In genomic region chr19:6418233-6418879, GRCm38 (mm10) we compare ENCODE assay signal across 8 mouse cellular contexts. TPM values are rescaled to one million over a fixed set of nuclear protein-coding genes. Genes with fewer than 3 reads are reported as not detected.
DNase-seq lines count a peak whose midpoint lies in the region; ATAC-seq lines count a peak whose summit lies in the region.

Gene Nrxn2 (plus strand): TSS chr19:6418731.

- ATAC-seq in granulocyte monocyte progenitor cell, adult 5-6 weeks (replicated peaks; ENCODE audit: poor library complexity, severe bottlenecking), result peak; percentile 70
- ATAC-seq in midbrain, embryonic 12.5 days (ENCODE audit: low FRiP score, low read depth), result peak; percentile 84

- peak within 1 kb of the TSS; percentile 68 for H3K4me3 ChIP-seq in embryonic facial prominence, embryonic 10.5 days
- H3K4me3 ChIP-seq in midbrain, embryonic 12.5 days, result peak within 1 kb of the TSS; percentile 70

- peak within 1 kb of the TSS; percentile 82 for H3K27ac ChIP-seq in embryonic facial prominence, embryonic 10.5 days (replicated peaks)
- H3K27ac ChIP-seq in midbrain, embryonic 12.5 days (replicated peaks), result peak within 1 kb of the TSS; percentile 87

- DNase-seq in urinary bladder, adult 18-20 months (ENCODE audit: low spot score in 2 of 2), result peak; percentile 60 to 68
- no peak for DNase-seq in urinary bladder, postnatal 10 days (ENCODE audit: low spot score)
- peak; percentile 90 for DNase-seq in embryonic facial prominence, embryonic 10.5 days (ENCODE audit: low spot score)
- peak; percentile 68 for DNase-seq in kidney, adult 11 months
- peak; percentile 97 for DNase-seq in left cerebral cortex, postnatal 4 days
- peak; percentile 79 for DNase-seq in skeletal muscle tissue, adult 2 months (ENCODE audit: low read depth, low spot score)

- intact Hi-C loops in left cerebral cortex, postnatal 4 days (cut with DNase I), result no loop called here

- H3K9ac ChIP-seq in midbrain, embryonic 12.5 days (replicated peaks), result peak within 1 kb of the TSS; percentile 90

- no peaks in the 10 kb centered on the region for H3K36me3 ChIP-seq in embryonic facial prominence, embryonic 10.5 days (replicated peaks)
- H3K36me3 ChIP-seq in midbrain, embryonic 12.5 days, result no peaks in the 10 kb centered on the region

- peaks cover 52% of the 10 kb centered on the region for H3K4me1 ChIP-seq in embryonic facial prominence, embryonic 10.5 days
- peaks cover 77% of the 10 kb centered on the region for H3K4me1 ChIP-seq in midbrain, embryonic 12.5 days

- under 1% methylated on average over 46 of the region's 46 CpGs for WGBS in embryonic facial prominence, embryonic 10.5 days
- WGBS in midbrain, embryonic 12.5 days, result under 1% methylated on average over 41 of the region's 46 CpGs

- H3K27me3 ChIP-seq in embryonic facial prominence, embryonic 10.5 days (replicated peaks; ENCODE audit: low read depth, poor library complexity, severe bottlenecking), result peaks cover 87% of the 10 kb centered on the region
- peaks cover 48% of the 10 kb centered on the region for H3K27me3 ChIP-seq in midbrain, embryonic 12.5 days

- no peaks in the 10 kb centered on the region for H3K9me3 ChIP-seq in embryonic facial prominence, embryonic 10.5 days
- no peaks in the 10 kb centered on the region for H3K9me3 ChIP-seq in midbrain, embryonic 12.5 days

- peak within 1 kb of the TSS; percentile 87 for H3K4me2 ChIP-seq in midbrain, embryonic 12.5 days (replicated peaks)

RNA-seq across cellular contexts. Expression of gene Nrxn2, which starts in this region (rescaled TPM):
- polyA plus RNA-seq in embryonic facial prominence, embryonic 10.5 days (2016; fragmentation: Nextera tagmentation; extraction: Ambion mirVana), result 1.9 TPM in 2 replicates
- total RNA-seq in granulocyte monocyte progenitor cell, adult 5-6 weeks (2014; fragmentation: Nextera tagmentation), result not detected in 2 replicates
- not detected in 2 replicates for total RNA-seq in granulocyte monocyte progenitor cell, adult 5-6 weeks (2017)
- 100 to 1,000 TPM; 695 to 758 TPM for total RNA-seq in left cerebral cortex, postnatal 4 days (2021)
- polyA plus RNA-seq in midbrain, embryonic 12.5 days (2016; fragmentation: Nextera tagmentation; extraction: Ambion mirVana), result 16.0 and 22.5 TPM in 2 replicates

Comparison
In these comparisons a context has a peak if more than half of its experiments do, and no peak if none do; other contexts are left out.
1. RNA of gene Nrxn2 (total RNA-seq): 695 to 758 TPM in left cerebral cortex, postnatal 4 days; not detected in granulocyte monocyte progenitor cell, adult 5-6 weeks; every median in the first group is over 100 times any median in the second.
2. Peak in ATAC-seq in granulocyte monocyte progenitor cell, adult 5-6 weeks; RNA of the gene not detected or under 1 TPM.